Mouse (Mus musculus): ENCODE results near the gene Ptpn7. TPM values are rescaled to one million over a fixed set of nuclear protein-coding genes. Genes with fewer than 3 reads are reported as not detected.

Gene Ptpn7
- 7.3 and 20.5 TPM in 2 replicates for polyA plus RNA-seq (2015; fragmentation: Nextera tagmentation; extraction: Ambion mirVana)

DNA sequence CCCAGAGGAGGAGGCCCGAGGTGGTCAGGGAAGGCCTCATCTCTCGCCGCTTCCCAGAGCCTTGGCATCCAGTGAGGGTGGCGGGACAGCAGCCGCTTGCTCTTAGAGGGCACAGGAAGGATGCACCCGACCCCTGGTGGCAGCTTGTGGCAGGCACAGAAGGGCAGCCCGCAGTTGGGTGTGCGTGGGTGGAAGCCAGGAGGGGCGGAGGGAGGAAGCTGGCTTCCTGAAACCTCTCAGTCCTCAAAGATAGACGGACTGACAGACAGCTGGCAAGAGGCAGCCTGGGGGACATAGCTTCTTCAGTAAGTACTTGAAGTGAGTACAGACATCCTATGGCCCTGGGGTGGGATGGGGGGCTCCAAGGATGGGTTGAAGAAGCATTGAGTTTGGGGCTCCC is at the start of gene Ptpn7:
TSS of gene Ptpn7 (plus strand) at position 228 of the 400 bp plus-strand sequence.
- no peaks in the 10 kb centered on the region for H3K36me3 ChIP-seq (ENCODE audit: control insufficient read depth, insufficient read depth)
- H3K9ac ChIP-seq (ENCODE audit: low read length), result peak within 1 kb of the TSS; percentile 45; the same call in 1 of the 2 replicates
- H3K27ac ChIP-seq (ENCODE audit: low read length), result peak within 1 kb of the TSS; percentile 74
- peaks cover 19% of the 10 kb centered on the region for H3K27me3 ChIP-seq (ENCODE audit: control insufficient read depth, insufficient read depth, low read length)
- H3K4me2 ChIP-seq (ENCODE audit: low read depth, low read length), result peak within 1 kb of the TSS; percentile 42
- peak within 1 kb of the TSS; percentile 28 for H3K4me3 ChIP-seq (ENCODE audit: low read length)
- peak; percentile 26; the same call in 1 of the 2 replicates for ATAC-seq (replicated peaks; ENCODE audit: extremely low read depth, insufficient read depth, low FRiP score)
- peaks cover 8% of the 10 kb centered on the region for H3K4me1 ChIP-seq (ENCODE audit: control insufficient read depth, insufficient read depth, low read length)
- 16% methylated on average over 10 of the region's 10 CpGs for WGBS
- H3K9me3 ChIP-seq (replicated peaks; ENCODE audit: control insufficient read depth, low read length), result no peaks in the 10 kb centered on the region

DNA sequence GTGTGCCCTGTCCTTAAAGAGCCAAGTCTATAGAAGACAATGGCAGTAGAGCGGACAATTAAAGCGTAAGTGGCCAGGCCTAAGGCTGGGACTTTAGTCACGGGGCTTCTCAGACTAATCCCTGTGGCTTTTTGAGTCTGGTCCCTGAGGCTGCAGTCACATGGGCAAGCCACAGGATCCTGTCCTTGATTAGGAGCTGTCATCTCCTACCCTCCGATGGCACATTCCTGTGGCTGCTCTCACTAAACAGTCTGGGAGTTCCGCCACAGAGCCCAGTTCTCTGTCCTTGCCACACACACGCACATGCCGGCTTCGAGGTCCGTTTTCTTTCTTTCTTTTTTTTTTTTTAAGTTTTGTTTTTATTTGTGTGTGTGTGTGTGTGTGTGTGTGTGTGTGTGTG is 49.0 kb upstream of the Ptpn7 start:
- H3K4me2 ChIP-seq (ENCODE audit: low read depth, low read length), result peak overlapping the region; percentile 8; the same call in 1 of the 2 replicates
- H3K27me3 ChIP-seq (ENCODE audit: control insufficient read depth, insufficient read depth, low read length), result peaks cover 26% of the 10 kb centered on the region
- H3K9me3 ChIP-seq (replicated peaks; ENCODE audit: control insufficient read depth, low read length), result no peaks in the 10 kb centered on the region
- peak; percentile 91 for ATAC-seq (replicated peaks; ENCODE audit: extremely low read depth, insufficient read depth, low FRiP score)
- no peak overlapping the region for H3K9ac ChIP-seq (ENCODE audit: low read length)
- WGBS, result 35% methylated on average over 9 of the region's 9 CpGs
- peak overlapping the region; percentile 69 for H3K27ac ChIP-seq (ENCODE audit: low read length)
- H3K4me1 ChIP-seq (ENCODE audit: control insufficient read depth, insufficient read depth, low read length), result peaks cover 11% of the 10 kb centered on the region
- H3K4me3 ChIP-seq (ENCODE audit: low read length), result no peak overlapping the region; the same call in 1 of the 2 replicates
- H3K36me3 ChIP-seq (ENCODE audit: control insufficient read depth, insufficient read depth), result no peaks in the 10 kb centered on the region

- ATAC-seq (replicated peaks; ENCODE audit: extremely low read depth, insufficient read depth, low FRiP score), result no peak
- H3K9ac ChIP-seq (ENCODE audit: low read length), result no peak overlapping the region
- H3K4me2 ChIP-seq (ENCODE audit: low read depth, low read length), result no peak overlapping the region
- no peak overlapping the region for H3K4me3 ChIP-seq (ENCODE audit: low read length)
- no peak overlapping the region for H3K27ac ChIP-seq (ENCODE audit: low read length)
- peaks cover 32% of the 10 kb centered on the region for H3K27me3 ChIP-seq (ENCODE audit: control insufficient read depth, insufficient read depth, low read length)
- WGBS, result 24% methylated on average over 28 of the region's 28 CpGs
- H3K4me1 ChIP-seq (ENCODE audit: control insufficient read depth, insufficient read depth, low read length), result peaks cover 11% of the 10 kb centered on the region
- no peaks in the 10 kb centered on the region for H3K36me3 ChIP-seq (ENCODE audit: control insufficient read depth, insufficient read depth)
- no peaks in the 10 kb centered on the region for H3K9me3 ChIP-seq (replicated peaks; ENCODE audit: control insufficient read depth, low read length)
Observed at GRCm38 (mm10) chr1:135085296-135085871, 47.1 kb upstream of the Ptpn7 start.

GRCm38 (mm10) chr1:135086015-135086414 is 46.5 kb upstream of the Ptpn7 start:
- Histone ChIP-seq H3K36me3 (ENCODE audit: control insufficient read depth, insufficient read depth) (no peaks in the 10 kb centered on the region), H3K9me3 (replicated peaks; ENCODE audit: control insufficient read depth, low read length) (no peaks in the 10 kb centered on the region), H3K4me3 (ENCODE audit: low read length) (no peak overlapping the region), H3K27me3 (ENCODE audit: control insufficient read depth, insufficient read depth, low read length) (peaks cover 35% of the 10 kb centered on the region), H3K4me2 (ENCODE audit: low read depth, low read length) (no peak overlapping the region), H3K27ac (ENCODE audit: low read length) (no peak overlapping the region), H3K9ac (ENCODE audit: low read length) (no peak overlapping the region), H3K4me1 (ENCODE audit: control insufficient read depth, insufficient read depth, low read length) (peaks cover 11% of the 10 kb centered on the region)
- ATAC-seq (replicated peaks; ENCODE audit: extremely low read depth, insufficient read depth, low FRiP score), result no peak
- 45% methylated on average over 7 of the region's 7 CpGs for whole genome bisulfite sequencing

- H3K4me1 ChIP-seq (ENCODE audit: control insufficient read depth, insufficient read depth, low read length), result peaks cover 11% of the 10 kb centered on the region
- H3K27me3 ChIP-seq (ENCODE audit: control insufficient read depth, insufficient read depth, low read length), result peaks cover 35% of the 10 kb centered on the region
- H3K36me3 ChIP-seq (ENCODE audit: control insufficient read depth, insufficient read depth), result no peaks in the 10 kb centered on the region
- 52% methylated on average over 1 of the region's 1 CpGs for WGBS
- H3K27ac ChIP-seq (ENCODE audit: low read length), result no peak overlapping the region
- no peaks in the 10 kb centered on the region for H3K9me3 ChIP-seq (replicated peaks; ENCODE audit: control insufficient read depth, low read length)
- no peak overlapping the region for H3K4me3 ChIP-seq (ENCODE audit: low read length)
- no peak overlapping the region for H3K4me2 ChIP-seq (ENCODE audit: low read depth, low read length)
- ATAC-seq (replicated peaks; ENCODE audit: extremely low read depth, insufficient read depth, low FRiP score), result no peak
- no peak overlapping the region for H3K9ac ChIP-seq (ENCODE audit: low read length)
Observed at GRCm38 (mm10) chr1:135087414-135087813, 45.1 kb upstream of the Ptpn7 start.

DNA sequence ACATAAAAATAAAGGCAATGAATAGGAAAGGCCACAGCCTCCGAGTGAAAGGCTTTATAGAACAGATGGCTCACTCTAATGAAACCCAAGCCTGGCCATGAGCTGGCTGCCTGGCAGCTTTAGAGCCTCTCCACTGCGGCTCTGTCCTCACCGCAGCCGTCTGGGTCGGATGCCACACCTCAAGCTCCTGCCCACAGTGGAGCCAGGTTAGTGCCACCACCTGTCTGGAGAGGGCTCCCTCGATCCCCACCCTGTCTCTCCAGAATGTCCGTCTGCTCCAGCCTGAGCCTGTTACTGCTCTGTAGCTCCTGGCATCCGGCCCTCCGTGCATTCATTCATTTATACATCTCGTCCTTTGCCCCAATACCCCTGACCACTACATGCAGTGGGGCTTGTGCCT is 42.9 kb upstream of the Ptpn7 start:
- Histone ChIP-seq H3K4me2 (ENCODE audit: low read depth, low read length) (no peak overlapping the region), H3K9ac (ENCODE audit: low read length) (no peak overlapping the region), H3K4me1 (ENCODE audit: control insufficient read depth, insufficient read depth, low read length) (0 out of 2 replicates have a peak, but pooled peaks cover 3% of the 10 kb centered on the region), H3K9me3 (replicated peaks; ENCODE audit: control insufficient read depth, low read length) (no peaks in the 10 kb centered on the region), H3K36me3 (ENCODE audit: control insufficient read depth, insufficient read depth) (no peaks in the 10 kb centered on the region), H3K27me3 (ENCODE audit: control insufficient read depth, insufficient read depth, low read length) (peaks cover 32% of the 10 kb centered on the region), H3K4me3 (ENCODE audit: low read length) (no peak overlapping the region), H3K27ac (ENCODE audit: low read length) (no peak overlapping the region)
- WGBS, result 86% methylated on average over 10 of the region's 10 CpGs
- ATAC-seq (replicated peaks; ENCODE audit: extremely low read depth, insufficient read depth, low FRiP score), result no peak

- no peak overlapping the region for H3K4me2 ChIP-seq (ENCODE audit: low read depth, low read length)
- no peak overlapping the region for H3K27ac ChIP-seq (ENCODE audit: low read length)
- WGBS, result 61% methylated on average over 3 of the region's 3 CpGs
- peaks cover 14% of the 10 kb centered on the region for H3K4me1 ChIP-seq (ENCODE audit: control insufficient read depth, insufficient read depth, low read length)
- peaks cover 19% of the 10 kb centered on the region for H3K27me3 ChIP-seq (ENCODE audit: control insufficient read depth, insufficient read depth, low read length)
- no peaks in the 10 kb centered on the region for H3K36me3 ChIP-seq (ENCODE audit: control insufficient read depth, insufficient read depth)
- H3K9ac ChIP-seq (ENCODE audit: low read length), result no peak overlapping the region
- H3K9me3 ChIP-seq (replicated peaks; ENCODE audit: control insufficient read depth, low read length), result no peaks in the 10 kb centered on the region
- no peak for ATAC-seq (replicated peaks; ENCODE audit: extremely low read depth, insufficient read depth, low FRiP score)
- H3K4me3 ChIP-seq (ENCODE audit: low read length), result no peak overlapping the region
Observed at GRCm38 (mm10) chr1:135090914-135091313, 41.6 kb upstream of the Ptpn7 start.

GRCm38 (mm10) chr1:135094723-135095122 is 37.8 kb upstream of the Ptpn7 start:
- no peak overlapping the region for H3K4me2 ChIP-seq (ENCODE audit: low read depth, low read length)
- H3K27ac ChIP-seq (ENCODE audit: low read length), result no peak overlapping the region
- no peaks in the 10 kb centered on the region for H3K36me3 ChIP-seq (ENCODE audit: control insufficient read depth, insufficient read depth)
- peak overlapping the region; percentile 20; the same call in 1 of the 2 replicates for H3K9ac ChIP-seq (ENCODE audit: low read length)
- WGBS, result 46% methylated on average over 7 of the region's 7 CpGs
- H3K27me3 ChIP-seq (ENCODE audit: control insufficient read depth, insufficient read depth, low read length), result peaks cover 7% of the 10 kb centered on the region
- no peaks in the 10 kb centered on the region for H3K9me3 ChIP-seq (replicated peaks; ENCODE audit: control insufficient read depth, low read length)
- no peak for ATAC-seq (replicated peaks; ENCODE audit: extremely low read depth, insufficient read depth, low FRiP score)
- H3K4me1 ChIP-seq (ENCODE audit: control insufficient read depth, insufficient read depth, low read length), result peaks cover 32% of the 10 kb centered on the region
- H3K4me3 ChIP-seq (ENCODE audit: low read length), result no peak overlapping the region

- no peak overlapping the region for H3K27ac ChIP-seq (ENCODE audit: low read length)
- H3K9ac ChIP-seq (ENCODE audit: low read length), result no peak overlapping the region; the same call in 1 of the 2 replicates
- peaks cover 32% of the 10 kb centered on the region for H3K4me1 ChIP-seq (ENCODE audit: control insufficient read depth, insufficient read depth, low read length)
- H3K27me3 ChIP-seq (ENCODE audit: control insufficient read depth, insufficient read depth, low read length), result peaks cover 7% of the 10 kb centered on the region
- no peaks in the 10 kb centered on the region for H3K36me3 ChIP-seq (ENCODE audit: control insufficient read depth, insufficient read depth)
- WGBS, result 9% methylated on average over 7 of the region's 7 CpGs
- no peak overlapping the region for H3K4me3 ChIP-seq (ENCODE audit: low read length)
- ATAC-seq (replicated peaks; ENCODE audit: extremely low read depth, insufficient read depth, low FRiP score), result peak; percentile 52
- no peak overlapping the region for H3K4me2 ChIP-seq (ENCODE audit: low read depth, low read length)
- H3K9me3 ChIP-seq (replicated peaks; ENCODE audit: control insufficient read depth, low read length), result no peaks in the 10 kb centered on the region
Observed at GRCm38 (mm10) chr1:135095189-135095588, 37.3 kb upstream of the Ptpn7 start.

All from heart, embryonic 16.5 days (tissue).